Mouse (Mus musculus): Measurements from ENCODE around the gene Sycp2.

- no peak for TF ChIP-seq POLR2A (IDR thresholded peaks at IDR 0.05; ENCODE audit: control insufficient read depth, low read depth, low read length)
- no peak for TF ChIP-seq CTCF (IDR thresholded peaks at IDR 0.05; ENCODE audit: control insufficient read depth, insufficient read depth, insufficient replicate concordance, low read depth, low read length)
Measured at GRCm38 (mm10) chr2:178324818-178325217, 82.7 kb downstream of the Sycp2 start.

Data from testis, adult 2 months (tissue).